Mouse (Mus musculus): ENCODE measurements around the gene Wwp2. TPM values are rescaled to one million over a fixed set of nuclear protein-coding genes. Genes with fewer than 3 reads are reported as not detected.

The Wwp2 gene
- total RNA-seq, 2 experiments from 2014 or later: 114 to 192 TPM

DNA sequence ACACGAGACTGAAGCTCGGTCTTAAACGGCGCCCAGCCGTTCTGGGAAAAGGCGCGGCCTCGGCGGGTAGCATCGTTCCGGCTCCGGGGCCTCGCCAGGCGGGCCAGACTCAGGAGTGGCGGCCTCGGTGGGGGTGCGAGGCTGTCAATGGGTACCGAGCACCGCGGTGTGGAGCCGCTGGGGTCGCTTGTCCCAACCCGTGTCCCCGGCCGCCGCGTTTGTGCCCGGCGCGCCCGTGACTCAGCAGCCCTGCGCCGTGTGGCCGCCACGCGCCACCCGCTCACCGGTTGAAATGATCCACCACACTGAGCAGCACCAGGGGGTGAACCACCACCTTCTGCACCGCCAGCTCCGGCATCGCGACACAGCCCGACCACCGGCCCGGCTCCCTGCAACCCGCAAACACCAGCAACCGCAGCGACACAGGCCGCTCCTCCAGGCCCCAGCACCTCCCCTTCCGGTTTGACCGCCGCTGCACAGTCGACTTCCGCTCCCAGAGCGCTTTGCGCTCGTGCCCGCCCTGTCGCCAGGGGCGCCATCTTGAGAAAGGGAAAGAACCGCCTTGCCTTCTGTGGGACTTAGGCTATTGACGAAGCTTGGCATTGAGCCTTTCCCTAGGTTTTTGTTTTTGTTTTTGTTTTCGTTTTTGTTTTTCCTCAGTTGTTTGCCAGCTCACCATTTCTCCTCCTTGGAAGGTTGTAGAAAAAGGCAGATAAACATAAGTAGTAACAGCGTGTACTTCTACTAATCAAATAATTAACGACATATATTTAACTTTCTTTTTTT lies 152.0 kb downstream of the Wwp2 start, which contains the start of gene Psmd7:
Gene Psmd7, minus strand, starts transcription at position 470 of the 786 bp plus-strand sequence.
- ATAC-seq (replicated peaks; ENCODE audit: low FRiP score, poor library complexity, severe bottlenecking): peak; percentile 100

DNA sequence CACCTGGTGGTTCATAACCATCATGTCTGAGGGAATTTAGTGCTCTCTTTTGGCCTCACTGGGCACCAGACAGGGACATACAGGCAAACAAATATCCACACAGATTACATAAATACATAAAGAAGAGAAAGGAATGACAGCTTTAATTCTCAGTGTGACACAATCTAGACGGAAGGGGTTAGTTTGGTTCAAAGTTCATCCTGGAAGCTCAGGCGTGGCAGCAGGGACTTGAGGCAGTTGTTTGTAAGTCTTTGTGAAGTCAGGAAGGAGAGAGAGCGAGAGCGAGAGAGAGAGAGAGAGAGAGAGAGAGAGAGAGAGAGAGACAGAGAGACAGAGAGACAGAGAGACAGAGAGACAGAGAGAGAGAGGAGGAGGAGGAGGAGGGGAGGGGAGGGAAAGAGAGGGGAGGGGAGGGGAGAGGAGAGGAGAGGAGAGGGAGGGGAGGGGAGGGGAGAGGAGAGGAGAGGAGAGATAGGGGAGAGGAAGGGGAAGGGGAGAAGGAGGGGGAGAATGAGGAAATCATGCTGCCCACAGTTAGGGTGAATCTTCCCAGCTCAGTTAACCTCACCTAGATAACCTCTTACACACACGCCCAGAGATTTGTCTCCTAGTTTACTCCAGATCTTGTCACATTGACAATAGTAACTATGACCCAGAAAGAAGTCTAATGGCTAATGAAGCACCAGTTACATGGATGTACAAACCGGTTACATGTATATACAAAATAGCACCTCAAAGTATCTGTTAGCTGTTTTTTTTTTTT lies 158.0 kb downstream of the Wwp2 start:
- no peak for ATAC-seq (replicated peaks; ENCODE audit: low FRiP score, poor library complexity, severe bottlenecking)

DNA sequence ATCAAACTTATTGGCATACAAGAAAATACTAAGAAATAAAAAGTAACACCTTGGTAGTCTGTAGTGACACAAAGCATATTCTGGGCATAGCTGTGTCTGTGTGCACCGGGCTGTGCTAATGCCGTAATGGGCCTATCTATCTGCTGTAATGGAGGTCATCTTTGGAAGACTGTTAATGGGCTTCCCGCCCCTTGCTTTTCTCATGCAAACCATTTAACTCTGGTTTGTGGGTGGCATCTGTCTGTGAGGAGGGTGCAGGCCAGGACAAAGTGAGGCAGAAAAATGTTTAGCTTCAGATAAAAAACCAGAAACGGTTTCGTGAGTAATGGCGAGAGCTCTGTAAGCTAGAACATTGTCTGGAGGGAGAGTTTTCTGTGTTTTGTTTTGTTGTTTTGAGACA lies 158.7 kb downstream of the Wwp2 start:
- no peak for ATAC-seq (replicated peaks; ENCODE audit: low FRiP score, poor library complexity, severe bottlenecking)

DNA sequence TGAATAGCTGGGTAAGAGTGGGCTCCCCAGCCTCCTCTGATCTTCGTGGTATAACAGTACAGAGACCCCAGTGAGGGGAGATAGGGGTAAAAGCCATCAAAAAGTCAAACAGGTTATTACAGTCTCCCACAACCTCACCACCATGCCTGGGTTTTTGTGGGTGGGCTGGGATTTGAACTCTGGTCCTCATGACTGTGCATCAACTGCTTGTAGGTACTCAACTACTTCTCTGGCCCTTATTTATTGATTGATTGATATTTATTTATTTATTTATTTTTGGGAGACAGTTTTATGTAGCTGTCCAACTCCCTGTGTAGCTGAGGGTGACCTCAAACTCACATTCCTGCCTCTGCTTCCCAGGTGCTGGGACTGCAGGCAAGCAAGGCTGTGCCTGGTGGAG lies 161.6 kb downstream of the Wwp2 start:
- ATAC-seq (replicated peaks; ENCODE audit: low FRiP score, poor library complexity, severe bottlenecking): no peak

DNA sequence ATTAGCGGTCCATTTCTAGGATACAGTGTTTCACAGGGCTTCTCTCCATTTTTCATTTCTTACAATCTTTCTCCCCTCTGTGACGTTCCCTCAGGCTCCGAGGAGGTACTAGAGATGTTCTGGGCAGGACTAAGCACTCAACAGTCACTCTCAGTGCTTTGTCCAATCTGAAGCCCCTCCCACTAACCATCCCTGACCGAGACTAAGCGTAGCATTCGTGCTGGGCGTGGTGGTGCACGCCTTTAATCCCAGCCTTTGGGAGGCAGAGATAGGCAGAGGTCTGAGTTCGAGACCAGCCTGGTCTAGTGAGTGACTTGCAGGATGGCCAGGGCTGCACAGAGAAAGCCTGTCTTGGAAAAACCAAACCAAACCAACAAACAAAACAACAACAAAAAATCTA lies 163.5 kb downstream of the Wwp2 start:
- no peak for ATAC-seq (replicated peaks; ENCODE audit: low FRiP score, poor library complexity, severe bottlenecking)

DNA sequence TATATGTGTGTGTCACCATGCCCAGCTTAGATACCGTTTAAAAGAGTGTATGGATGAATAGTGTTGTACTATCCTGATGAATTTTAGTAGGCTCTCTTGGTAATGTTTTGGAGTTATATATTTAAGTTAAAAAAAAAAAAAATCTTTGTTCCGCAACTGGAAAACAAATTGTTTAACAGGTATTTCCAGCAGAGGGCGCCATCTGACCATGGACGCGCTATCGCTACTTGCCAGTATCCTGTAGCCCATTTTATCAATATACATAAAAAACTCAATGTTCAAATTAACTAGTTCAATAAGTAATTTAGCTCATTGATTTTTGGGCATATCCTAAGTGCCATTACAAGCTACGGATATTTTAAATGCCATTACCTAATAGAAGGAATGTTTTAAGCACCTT lies 166.9 kb downstream of the Wwp2 start:
- ATAC-seq (replicated peaks; ENCODE audit: low FRiP score, poor library complexity, severe bottlenecking): no peak

Other genes starting within 250 kb of the Wwp2 start
- gene Nfat5, start 142.9 kb upstream of the Wwp2 start, total RNA-seq (2015; ENCODE audit: low replicate concordance): 11.0 and 14.6 TPM in 2 replicates
- gene Nfat5, start 142.9 kb upstream of the Wwp2 start, total RNA-seq (2017; ENCODE audit: low replicate concordance): 9.1 and 21.7 TPM in 2 replicates
- gene Nqo1, start 33.2 kb upstream of the Wwp2 start, total RNA-seq (2015; ENCODE audit: low replicate concordance): 10.2 and 15.0 TPM in 2 replicates
- 10.7 and 17.1 TPM in 2 replicates for gene Nqo1, start 33.2 kb upstream of the Wwp2 start, total RNA-seq (2017; ENCODE audit: low replicate concordance)
- 6.5 and 8.2 TPM in 2 replicates for gene Nob1, start 11.3 kb upstream of the Wwp2 start, total RNA-seq (2015; ENCODE audit: low replicate concordance)
- 2.0 and 6.4 TPM in 2 replicates for gene Nob1, start 11.3 kb upstream of the Wwp2 start, total RNA-seq (2017; ENCODE audit: low replicate concordance)
- gene Psmd7, start 152.1 kb downstream of the Wwp2 start, total RNA-seq (2015; ENCODE audit: low replicate concordance): 45.5 and 49.7 TPM in 2 replicates
- gene Psmd7, start 152.1 kb downstream of the Wwp2 start, total RNA-seq (2017; ENCODE audit: low replicate concordance): 24.5 and 27.7 TPM in 2 replicates